15 mouse cellular contexts compared by ENCODE assay signal in genomic region chr12:100447161-100447560, GRCm38 (mm10).
DNase-seq lines count a peak whose midpoint lies in the region; ATAC-seq and TF ChIP-seq lines count a peak whose summit lies in the region.
"Had no signal": no experiment of that assay in that cellular context is flagged by ENCODE, and none has a peak within 500 bp of the region (broad histone marks: within the 10 kb centered on the region; RNA-seq: fewer than 3 reads in every experiment).

No protein-coding gene starts in this region.

- TF ChIP-seq POLR2A in lung, adult 2 months (IDR thresholded peaks at IDR 0.05; ENCODE audit: borderline replicate concordance, extremely low read depth, low read depth, low read length): no peak

- peak overlapping the region; percentile 57 for H3K27ac ChIP-seq in heart, embryonic 16.5 days (ENCODE audit: low read length)
- H3K27ac ChIP-seq in heart, embryonic 11.5 days (ENCODE audit: low read depth, low read length): no peak overlapping the region
- no peak overlapping the region for H3K27ac ChIP-seq in lung, embryonic 16.5 days (ENCODE audit: low read length)
- H3K27ac ChIP-seq in limb, embryonic 10.5 days: peak overlapping the region; percentile 56; the same call in 1 of the 2 replicates
- H3K27ac ChIP-seq: midbrain, embryonic 15.5 days; neural tube, embryonic 12.5 days had no signal

- DNase-seq in lung, adult 2 months: no peak
- DNase-seq in cerebellum, adult 9-10 months: peak; percentile 66
- no peak for DNase-seq in limb, embryonic 10.5 days (ENCODE audit: low spot score)
- no peak for DNase-seq in embryo, embryonic 11 days
- DNase-seq in yolk sac, embryonic 10.5 days (ENCODE audit: low spot score): no peak
- DNase-seq: adrenal gland, postnatal 10 days; kidney, adult 2 months; layer of hippocampus, adult 9-11 months; left cerebral cortex, postnatal 4 days; thymus, postnatal 4 days had no signal

- no peaks in the 10 kb centered on the region for H3K9me3 ChIP-seq in heart, embryonic 16.5 days (replicated peaks; ENCODE audit: control insufficient read depth, low read length)
- no peaks in the 10 kb centered on the region for H3K9me3 ChIP-seq in heart, embryonic 11.5 days (replicated peaks; ENCODE audit: control insufficient read depth, low read length)
- no peaks in the 10 kb centered on the region for H3K9me3 ChIP-seq in lung, embryonic 16.5 days (ENCODE audit: control insufficient read depth, low read length)
- H3K9me3 ChIP-seq in limb, embryonic 10.5 days (replicated peaks): no peaks in the 10 kb centered on the region
- H3K9me3 ChIP-seq: midbrain, embryonic 15.5 days; neural tube, embryonic 12.5 days had no signal

- TF ChIP-seq CTCF in lung, adult 2 months (IDR thresholded peaks at IDR 0.05; ENCODE audit: insufficient read depth, low read length): no peak

- H3K9ac ChIP-seq in heart, embryonic 16.5 days (ENCODE audit: low read length): no peak overlapping the region
- no peak overlapping the region for H3K9ac ChIP-seq in heart, embryonic 11.5 days (ENCODE audit: low read depth, low read length)
- no peak overlapping the region for H3K9ac ChIP-seq in lung, embryonic 16.5 days (ENCODE audit: low read length)
- H3K9ac ChIP-seq: midbrain, embryonic 15.5 days; neural tube, embryonic 12.5 days had no signal

- no peak overlapping the region for H3K4me3 ChIP-seq in heart, embryonic 16.5 days (ENCODE audit: low read length)
- H3K4me3 ChIP-seq in heart, embryonic 11.5 days (ENCODE audit: low read depth, low read length): no peak overlapping the region
- no peak overlapping the region for H3K4me3 ChIP-seq in lung, embryonic 16.5 days (ENCODE audit: low read length)
- no peak overlapping the region for H3K4me3 ChIP-seq in lung, adult 2 months (replicated peaks; ENCODE audit: extremely low read depth, low read depth, low read length)
- no peak overlapping the region for H3K4me3 ChIP-seq in limb, embryonic 10.5 days
- H3K4me3 ChIP-seq: midbrain, embryonic 15.5 days; neural tube, embryonic 12.5 days had no signal

- no peaks in the 10 kb centered on the region for H3K27me3 ChIP-seq in heart, embryonic 16.5 days (ENCODE audit: control insufficient read depth, insufficient read depth, low read length)
- H3K27me3 ChIP-seq in heart, embryonic 11.5 days (ENCODE audit: control insufficient read depth, insufficient read depth, low read length): no peaks in the 10 kb centered on the region
- no peaks in the 10 kb centered on the region for H3K27me3 ChIP-seq in lung, embryonic 16.5 days (ENCODE audit: control insufficient read depth, insufficient read depth, low read depth, low read length)
- H3K27me3 ChIP-seq in limb, embryonic 10.5 days (ENCODE audit: low read depth, poor library complexity, severe bottlenecking): no peaks in the 10 kb centered on the region
- H3K27me3 ChIP-seq: midbrain, embryonic 15.5 days; neural tube, embryonic 12.5 days had no signal

- H3K36me3 ChIP-seq in heart, embryonic 16.5 days (ENCODE audit: control insufficient read depth, insufficient read depth): no peaks in the 10 kb centered on the region
- no peaks in the 10 kb centered on the region for H3K36me3 ChIP-seq in heart, embryonic 11.5 days (ENCODE audit: control insufficient read depth, insufficient read depth, low read length)
- H3K36me3 ChIP-seq in lung, embryonic 16.5 days (ENCODE audit: control insufficient read depth, insufficient read depth, low read length): no peaks in the 10 kb centered on the region
- peaks cover 17% of the 10 kb centered on the region for H3K36me3 ChIP-seq in limb, embryonic 10.5 days
- H3K36me3 ChIP-seq: midbrain, embryonic 15.5 days had no signal

- H3K4me2 ChIP-seq in heart, embryonic 16.5 days (ENCODE audit: low read depth, low read length): no peak overlapping the region
- no peak overlapping the region for H3K4me2 ChIP-seq in heart, embryonic 11.5 days
- H3K4me2 ChIP-seq in lung, embryonic 16.5 days (ENCODE audit: low read depth, low read length): no peak overlapping the region
- H3K4me2 ChIP-seq: midbrain, embryonic 15.5 days; neural tube, embryonic 12.5 days had no signal

- peak; percentile 55; the same call in 1 of the 2 replicates for ATAC-seq in heart, embryonic 16.5 days (replicated peaks; ENCODE audit: extremely low read depth, insufficient read depth, low FRiP score)
- ATAC-seq in heart, embryonic 11.5 days (replicated peaks; ENCODE audit: insufficient number of reproducible peaks, low FRiP score, low TSS enrichment): no peak
- ATAC-seq in lung, embryonic 16.5 days (ENCODE audit: low read depth): peak; percentile 45; the same call in 1 of the 2 replicates
- ATAC-seq: midbrain, embryonic 15.5 days had no signal

- WGBS in heart, embryonic 16.5 days: 39% methylated on average over 6 of the region's 6 CpGs
- 75% methylated on average over 6 of the region's 6 CpGs for WGBS in heart, embryonic 11.5 days (ENCODE audit: insufficient replicate concordance)
- WGBS in lung, embryonic 16.5 days: 61% methylated on average over 6 of the region's 6 CpGs
- WGBS in lung, adult 2 months: 27% methylated on average over 6 of the region's 6 CpGs
- 89% methylated on average over 6 of the region's 6 CpGs for WGBS in limb, embryonic 10.5 days

- peaks cover 18% of the 10 kb centered on the region for H3K4me1 ChIP-seq in heart, embryonic 16.5 days (ENCODE audit: control insufficient read depth, insufficient read depth, low read length)
- H3K4me1 ChIP-seq in heart, embryonic 11.5 days (ENCODE audit: control insufficient read depth, insufficient read depth, low read length): 0 out of 2 replicates have a peak, but pooled peaks cover 4% of the 10 kb centered on the region
- H3K4me1 ChIP-seq in lung, embryonic 16.5 days (replicated peaks; ENCODE audit: control insufficient read depth, insufficient read depth, low read length): no peaks in the 10 kb centered on the region
- 0 out of 2 replicates have a peak, but pooled peaks cover 2% of the 10 kb centered on the region for H3K4me1 ChIP-seq in lung, adult 2 months (ENCODE audit: control insufficient read depth, insufficient read depth, low read length)
- peaks cover 10% of the 10 kb centered on the region; the same call in 1 of the 2 replicates for H3K4me1 ChIP-seq in limb, embryonic 10.5 days
- H3K4me1 ChIP-seq: neural tube, embryonic 12.5 days had no signal

Comparison
In these comparisons a context has a peak if more than half of its experiments do, and no peak if none do; other contexts are left out.
1. H3K27ac ChIP-seq: peak in heart, embryonic 16.5 days (single experiment) and limb, embryonic 10.5 days (single experiment); none in heart, embryonic 11.5 days (single experiment) and lung, embryonic 16.5 days (single experiment).